Mouse (Mus musculus) thymus, postnatal 25 days (tissue): ENCODE measurements around the gene Prom2.

ENCODE experiments used
- DNase-seq: peaks from one replicate; pipeline ENCODE4 v3.0.0; 2022

The Prom2 gene

DNA sequence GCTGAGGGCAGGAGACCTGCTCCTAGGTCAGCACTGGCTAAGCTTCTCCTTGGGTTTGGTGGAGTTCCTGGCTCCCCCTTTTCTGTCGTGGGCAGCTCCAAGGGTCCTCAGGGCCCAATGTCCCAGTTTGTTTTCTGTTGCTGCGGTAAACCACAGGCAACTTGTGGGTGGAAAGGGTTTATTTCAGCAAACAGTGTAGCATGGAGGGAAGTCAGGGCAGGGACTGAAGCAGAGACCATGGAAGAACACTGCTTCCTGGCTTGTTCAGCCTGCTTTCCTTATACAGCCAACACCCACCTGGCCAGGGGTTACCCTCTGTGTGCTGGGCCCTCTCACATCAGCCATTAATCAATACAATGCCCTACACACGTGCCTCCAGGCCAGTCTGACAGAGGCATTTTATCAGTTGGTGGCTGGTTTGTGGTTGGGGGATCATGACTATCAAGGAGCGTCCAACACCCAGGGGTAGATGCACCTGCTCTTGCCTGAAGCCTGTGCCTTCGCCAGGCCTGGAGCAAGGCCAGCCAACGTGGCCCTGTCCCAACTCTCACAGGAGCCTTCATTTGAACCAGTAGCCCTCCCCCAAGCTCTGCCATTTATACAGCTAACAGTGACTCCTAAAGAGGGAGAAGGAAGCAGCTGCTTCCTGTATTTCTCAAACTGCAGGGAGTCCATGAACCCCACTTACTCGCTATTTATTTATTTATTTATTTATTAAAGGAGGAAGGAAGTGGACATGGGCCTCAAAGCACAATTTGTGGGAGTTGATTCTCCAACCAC, 17.1 kb downstream of the Prom2 start:
- no peak for DNase-seq

DNA sequence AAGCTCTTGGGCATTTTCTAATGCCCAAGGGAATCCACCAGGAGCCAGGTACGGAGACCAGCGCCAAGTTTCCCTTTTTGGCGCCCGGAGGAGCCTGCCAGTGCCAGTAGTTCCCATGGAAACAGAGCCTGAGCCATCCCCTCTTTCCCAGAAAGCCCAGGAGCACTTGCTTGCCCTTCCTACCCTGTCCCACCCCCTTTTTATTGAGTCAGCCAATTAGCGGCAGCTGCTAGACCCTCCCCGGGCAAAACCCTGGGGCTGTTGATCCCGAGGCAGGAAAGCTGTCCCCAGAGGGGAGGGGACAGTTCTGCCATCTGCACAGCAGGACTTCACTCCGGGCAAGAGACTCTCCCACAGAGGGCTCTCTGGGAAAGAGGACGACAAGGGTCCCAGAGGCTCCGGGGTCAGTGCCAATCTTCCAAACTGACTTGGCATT, 19.2 kb downstream of the Prom2 start, which contains the start of gene Kcnip3:
TSS of gene Kcnip3 (minus strand) at position 89 of the 436 bp plus-strand sequence.
- no peak for DNase-seq

DNA sequence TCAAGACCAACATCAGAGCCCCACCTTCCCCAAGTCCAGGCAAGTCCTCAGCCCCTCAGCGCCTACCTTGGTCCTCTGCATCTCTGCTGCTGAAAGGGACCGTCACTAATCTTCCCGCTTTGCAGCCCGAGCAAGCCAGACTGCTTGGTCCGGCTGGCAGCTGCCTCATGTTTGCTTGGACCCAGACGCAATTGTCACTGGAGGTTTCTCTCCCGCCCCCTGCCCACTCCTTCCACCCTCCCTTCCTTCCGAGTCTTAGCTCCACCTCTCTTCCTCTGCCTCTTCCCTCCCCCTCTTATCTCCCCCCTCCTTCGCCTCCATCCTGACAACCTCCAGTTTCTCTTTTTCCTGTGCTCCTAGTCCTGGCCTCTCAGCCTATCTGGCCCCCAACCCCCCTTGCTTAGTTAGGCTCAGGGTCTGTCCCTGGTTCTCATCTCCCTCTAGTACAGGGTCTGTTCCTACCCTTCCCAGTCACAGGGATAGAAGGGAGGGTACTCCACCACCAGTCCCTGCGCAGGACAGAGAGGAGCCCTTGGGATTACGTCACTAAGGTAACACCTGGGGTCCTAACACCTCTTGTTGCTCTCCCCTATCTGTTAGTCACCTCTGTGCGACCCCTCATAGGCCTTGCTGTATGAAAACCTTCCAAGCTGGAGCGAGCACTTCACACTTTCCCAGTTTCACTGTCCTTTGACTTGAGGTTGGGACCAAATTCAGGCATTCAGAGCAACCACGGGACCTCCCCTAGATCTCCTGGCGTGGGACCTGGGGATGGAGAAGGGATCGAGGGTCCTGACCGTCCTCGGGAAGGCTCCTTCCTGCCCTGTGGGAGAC, 19.9 kb downstream of the Prom2 start:
- DNase-seq: no peak

DNA sequence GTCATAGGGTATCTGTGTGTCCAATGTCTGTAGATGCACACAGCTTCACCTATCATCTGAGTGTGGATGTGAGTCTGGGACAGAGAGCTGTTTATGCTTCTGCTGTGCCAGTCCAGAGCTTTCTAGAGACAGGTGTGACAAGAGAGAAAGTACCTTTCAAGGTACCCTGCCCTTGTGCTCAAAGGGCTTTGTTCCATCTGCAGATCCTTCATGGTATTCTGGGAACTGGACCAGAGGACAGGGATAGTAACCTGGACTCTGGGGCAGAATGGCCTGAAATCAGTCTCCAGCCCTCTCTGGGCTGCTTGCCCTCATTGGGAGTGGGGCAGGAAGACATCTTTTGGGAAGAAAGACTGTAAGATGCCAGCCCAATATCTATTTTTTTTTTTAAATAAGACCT, 21.1 kb downstream of the Prom2 start:
- DNase-seq: no peak

DNA sequence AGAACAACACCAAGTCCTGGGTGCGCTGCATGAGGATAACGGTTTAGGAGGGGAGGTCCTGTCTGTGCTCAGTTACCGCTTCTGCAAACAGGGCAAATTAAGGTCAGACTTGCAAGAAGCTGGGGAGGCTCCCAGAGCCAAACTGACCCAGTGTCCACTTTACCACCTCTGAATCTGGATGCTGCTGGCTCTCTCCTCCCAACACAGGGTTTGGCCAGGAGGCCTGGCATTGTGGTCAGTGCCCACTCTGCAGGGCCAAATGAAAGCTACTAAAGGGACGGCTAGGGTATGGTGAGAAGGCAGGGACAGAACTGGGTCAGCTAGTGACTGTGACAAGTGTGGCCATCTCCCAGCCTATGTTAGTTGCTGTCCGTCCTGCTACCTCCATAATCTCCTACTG, 22.0 kb downstream of the Prom2 start:
- DNase-seq: no peak

DNA sequence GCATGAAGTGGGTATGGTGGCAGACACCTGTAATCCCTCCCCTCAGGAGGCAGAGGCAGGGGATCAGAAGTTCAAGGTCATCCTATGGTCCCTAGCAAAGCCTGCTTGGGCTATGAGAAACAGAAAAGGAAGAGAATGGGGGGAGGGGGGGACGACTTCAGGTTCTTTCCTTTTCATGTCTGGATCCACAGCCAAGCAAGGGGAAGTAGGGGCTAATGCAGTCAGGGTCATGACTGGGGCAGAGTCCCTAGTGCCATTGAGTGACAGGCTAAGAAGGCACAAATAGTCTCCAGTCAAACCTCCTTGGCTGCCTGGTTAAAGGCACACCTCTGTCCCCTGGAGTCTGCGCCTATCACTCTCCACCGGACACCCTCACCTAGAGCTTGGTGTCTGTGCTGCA, 22.4 kb downstream of the Prom2 start:
- no peak for DNase-seq

DNA sequence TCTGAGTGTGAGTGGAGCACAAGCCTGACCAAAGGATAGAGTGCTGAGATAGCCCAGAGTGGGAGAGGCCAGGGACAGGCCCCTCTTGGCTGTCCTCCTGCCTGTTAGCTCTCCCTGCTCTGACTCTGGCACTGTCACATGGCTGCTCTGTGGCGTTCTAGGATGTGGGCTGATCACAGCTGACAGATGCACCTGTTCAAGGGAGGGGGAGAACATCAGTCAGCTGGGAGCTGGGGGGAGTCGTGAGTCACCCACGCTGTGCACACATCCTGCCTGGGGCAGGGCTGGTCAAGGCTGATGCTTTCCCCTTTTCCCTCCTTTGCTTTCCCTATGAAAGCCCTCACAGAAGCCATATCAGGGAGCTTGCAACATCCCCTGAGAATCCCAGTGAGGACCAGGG, 23.0 kb downstream of the Prom2 start:
- peak; percentile 69 for DNase-seq

DNA sequence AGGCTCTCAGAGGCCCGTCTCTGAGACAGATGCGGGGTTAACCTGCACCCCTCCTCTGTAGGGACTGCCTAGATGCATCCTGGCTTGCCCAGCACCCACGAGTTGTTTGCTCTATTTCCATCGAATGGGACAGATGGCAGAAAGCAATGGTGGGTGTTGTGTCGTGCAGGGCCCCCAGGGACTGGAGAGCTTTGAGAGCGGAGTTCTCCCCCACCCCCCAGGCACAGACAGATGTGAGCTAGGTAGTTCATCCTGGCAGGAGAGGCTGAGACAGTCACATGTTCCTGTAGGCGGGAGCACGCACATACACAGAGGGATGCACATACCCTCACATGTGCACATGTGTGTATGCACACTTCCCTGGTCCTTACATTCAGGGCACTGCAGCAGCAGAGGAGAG, 24.2 kb downstream of the Prom2 start:
- peak; percentile 21 for DNase-seq

DNA sequence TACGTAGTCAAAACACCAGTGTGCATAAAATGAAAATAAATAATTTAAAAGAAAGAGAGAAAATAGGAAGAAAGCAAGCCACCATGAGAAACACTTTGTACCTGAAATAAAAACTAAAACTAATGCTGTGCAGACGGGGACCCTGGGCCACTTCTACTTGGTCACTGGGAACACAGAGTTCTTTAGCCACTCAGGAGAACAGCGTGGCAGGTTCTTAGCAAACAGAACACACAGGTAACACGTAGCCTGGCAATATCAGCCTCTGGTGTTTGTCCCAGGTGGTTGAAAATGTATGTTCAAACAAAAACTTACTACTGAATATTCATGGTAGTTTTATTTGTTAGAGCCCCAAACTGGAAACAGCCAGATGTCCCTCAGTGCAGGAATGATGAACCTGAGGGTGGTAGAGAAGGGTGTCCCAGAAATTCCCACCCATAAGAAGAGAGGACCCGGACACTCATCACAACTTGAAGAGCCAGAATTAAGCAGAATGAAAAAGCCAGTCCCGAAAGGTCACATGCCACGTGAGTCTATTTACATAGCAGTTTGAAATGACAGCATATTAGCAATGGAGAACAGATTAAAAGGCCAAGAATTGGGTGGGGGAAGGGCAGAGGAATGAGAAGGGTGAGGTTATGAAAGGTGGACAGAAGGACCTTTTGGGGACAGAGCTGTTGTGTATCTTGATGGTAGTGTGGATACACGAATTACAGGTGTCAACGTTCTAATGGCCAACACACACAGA, 26.7 kb downstream of the Prom2 start:
- DNase-seq: no peak

DNA sequence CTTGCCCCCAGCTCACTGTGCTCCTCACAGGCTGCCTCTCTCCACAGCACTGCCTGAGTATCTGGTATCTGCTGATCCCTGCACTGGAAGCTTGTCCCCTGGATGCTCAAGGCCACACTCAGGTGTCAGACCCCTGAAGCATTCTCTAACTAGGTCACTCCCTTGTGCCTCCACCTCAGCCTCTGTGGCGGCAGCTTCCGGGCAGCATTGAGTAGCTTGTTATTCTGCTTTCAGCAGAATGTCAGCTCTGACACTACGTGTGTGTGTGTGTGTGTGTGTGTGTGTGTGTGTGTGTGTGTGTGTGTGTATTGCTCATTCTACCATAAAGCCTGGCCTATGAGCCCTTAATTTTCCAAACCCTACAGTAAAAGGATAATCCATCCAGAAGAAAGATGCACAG, 28.0 kb downstream of the Prom2 start:
- peak; percentile 36 for DNase-seq

DNA sequence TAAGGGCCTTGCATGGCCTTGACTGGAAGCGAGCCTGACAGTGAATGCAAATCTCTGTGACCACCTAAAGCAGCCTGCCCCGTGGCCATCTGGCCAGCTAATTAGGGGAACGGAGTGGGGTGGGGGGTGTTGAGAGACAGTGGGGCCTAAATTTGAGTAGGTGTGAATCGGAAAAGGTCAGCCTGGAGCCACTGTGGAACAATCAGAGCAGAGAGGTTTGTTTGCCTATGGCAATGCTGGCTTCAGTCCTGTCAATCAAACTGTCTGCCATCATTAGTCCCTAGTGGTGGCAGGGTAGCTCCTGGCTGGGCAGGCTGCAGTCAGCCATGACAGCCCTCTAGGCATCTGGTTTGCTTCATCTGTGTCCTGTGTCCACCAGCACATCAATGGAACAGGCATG, 29.8 kb downstream of the Prom2 start:
- DNase-seq: no peak

DNA sequence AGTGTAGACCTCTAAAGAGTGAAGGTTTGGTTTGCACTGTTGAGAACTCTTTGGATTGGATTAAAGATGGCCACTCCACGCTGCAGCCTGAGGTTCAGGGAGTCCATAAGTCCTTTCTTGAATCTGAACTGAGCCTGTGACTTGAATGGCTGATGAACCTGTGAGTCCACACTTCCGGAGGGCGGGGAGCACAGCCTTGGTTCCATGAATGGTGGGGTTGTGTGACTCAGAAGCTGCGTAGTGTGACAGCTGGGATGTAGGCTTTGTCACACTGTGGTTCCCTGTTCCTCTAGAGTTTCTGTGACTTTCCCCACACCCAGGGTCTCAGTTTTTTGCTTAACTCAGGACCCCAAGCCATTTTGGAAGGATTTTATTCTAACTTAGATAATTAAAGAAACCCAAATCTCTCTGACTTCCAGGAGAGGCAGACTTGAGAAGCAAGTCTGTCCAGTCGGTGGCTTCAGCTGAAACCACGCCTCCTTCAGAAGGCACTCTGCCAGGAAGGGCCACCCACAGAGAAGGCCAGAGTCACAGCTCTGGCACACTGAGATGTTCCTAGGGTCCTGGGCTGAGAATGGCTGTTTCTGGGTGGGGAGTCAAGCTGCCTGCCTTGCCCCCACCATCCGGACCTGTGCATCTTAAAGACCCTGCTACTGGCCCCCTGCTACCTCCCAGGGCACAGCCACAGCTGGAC, 33.2 kb downstream of the Prom2 start:
- no peak for DNase-seq

DNA sequence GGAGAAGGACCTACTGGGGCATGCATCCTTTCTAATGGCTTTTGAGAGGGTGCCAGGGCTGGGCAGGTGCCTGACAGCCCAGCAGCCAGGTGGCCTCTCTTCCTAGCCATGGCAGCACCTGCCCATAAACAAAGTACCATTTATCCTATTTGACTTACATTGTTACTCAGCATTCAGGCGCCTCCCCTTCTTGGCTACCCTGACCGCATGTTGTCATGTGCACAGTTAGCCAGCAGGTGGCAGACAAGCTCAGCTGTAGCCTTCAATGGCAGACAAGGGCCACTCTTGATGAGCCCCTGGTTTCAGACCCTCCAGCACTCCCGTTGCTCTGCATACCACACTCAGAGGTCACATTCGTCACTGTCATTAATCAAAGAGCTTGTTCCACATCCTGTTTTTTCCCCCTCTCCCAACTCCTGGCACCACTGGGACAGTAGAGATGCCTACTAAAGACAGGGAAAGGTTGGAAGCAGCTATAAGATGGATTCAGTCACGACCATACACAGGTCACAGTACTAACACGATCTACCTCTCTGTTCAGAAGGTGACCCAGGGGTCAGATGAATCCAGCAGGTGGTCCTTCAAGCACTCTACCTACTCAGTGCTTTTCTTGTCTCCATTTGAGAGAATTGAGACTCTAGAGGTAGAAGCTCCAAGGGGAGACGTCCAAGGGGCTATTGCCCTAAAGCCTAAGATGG, 34.0 kb downstream of the Prom2 start:
- DNase-seq: peak; percentile 81

DNA sequence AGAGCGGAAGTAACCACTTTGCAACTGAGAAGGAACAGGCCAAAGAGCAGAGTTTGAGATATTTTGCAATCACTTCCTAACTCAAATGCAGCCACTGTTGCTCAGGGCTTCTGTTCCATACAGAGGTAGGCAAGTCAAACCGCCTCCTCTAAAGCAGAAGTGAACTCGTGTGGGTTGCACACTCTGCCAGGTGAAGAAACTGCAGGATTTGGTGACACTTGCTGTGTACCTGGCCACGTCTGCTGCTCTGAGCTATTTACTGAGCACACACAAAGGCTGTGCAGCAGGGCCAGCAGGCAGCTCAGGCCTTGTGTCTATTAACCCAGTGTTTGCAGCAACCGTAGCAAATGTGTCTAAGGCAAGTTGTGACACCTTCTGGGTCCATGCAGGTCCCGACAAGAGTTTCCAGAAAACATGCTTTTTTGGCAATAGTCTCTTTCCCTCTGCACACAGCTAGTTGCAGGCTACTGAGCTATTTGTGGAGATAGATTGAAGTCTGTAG, 35.1 kb downstream of the Prom2 start:
- no peak for DNase-seq

DNA sequence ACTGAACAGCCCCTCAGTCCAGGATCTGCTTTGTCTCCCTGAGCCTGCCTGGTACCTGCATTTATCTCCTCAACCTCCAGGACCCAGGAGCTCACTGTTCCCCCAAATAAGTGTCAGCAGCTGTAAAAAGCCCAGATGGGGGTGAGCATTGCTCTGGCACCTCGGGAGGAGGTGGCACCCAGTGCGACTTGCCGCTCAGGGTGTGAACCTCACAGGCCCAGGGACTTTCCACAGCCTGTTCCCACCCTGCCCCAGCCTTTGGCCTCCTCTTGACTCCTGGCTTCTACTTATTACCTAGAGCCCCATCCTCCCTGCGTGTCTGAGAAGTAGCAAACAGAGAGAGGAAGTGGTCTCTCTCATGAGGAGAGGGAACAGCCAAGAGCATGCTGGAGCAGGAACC, 36.1 kb downstream of the Prom2 start:
- DNase-seq: no peak

DNA sequence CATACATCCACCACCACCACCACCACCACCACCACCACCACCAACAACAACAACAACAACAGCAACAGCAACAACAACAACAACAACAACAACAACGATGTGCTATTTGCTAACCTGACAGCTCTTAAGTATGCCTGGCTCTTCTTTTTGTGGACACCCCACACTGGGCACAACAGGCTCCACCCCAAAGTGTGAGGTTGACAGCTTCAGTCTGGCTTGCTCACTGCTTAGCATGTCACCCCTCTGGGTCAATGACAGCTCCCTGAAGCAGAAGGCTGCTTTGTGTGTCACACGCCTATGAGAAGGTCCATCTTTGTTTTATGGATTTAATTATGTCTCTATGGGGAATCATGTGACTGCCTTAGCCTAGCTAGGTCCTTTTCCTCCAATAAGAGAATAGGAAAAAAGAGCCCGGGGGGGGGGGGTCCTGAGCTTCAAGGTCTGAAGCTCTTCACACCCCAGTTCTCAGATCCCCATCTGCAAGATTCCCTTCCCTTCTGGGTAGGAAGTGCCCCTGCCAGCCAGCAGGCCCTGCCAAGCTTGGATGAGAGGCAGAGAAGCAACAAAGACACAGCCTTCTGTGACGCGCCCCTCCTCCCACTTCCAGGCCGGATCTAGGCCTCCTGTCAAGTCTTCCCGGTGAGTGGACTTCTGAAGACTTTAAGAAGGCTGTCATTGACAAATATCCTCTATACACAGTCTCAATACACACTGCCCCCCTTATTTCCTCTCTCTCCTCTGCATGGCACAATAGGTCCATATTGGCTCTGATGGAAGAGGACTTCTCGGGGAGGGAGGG, 37.3 kb downstream of the Prom2 start:
- DNase-seq: no peak

DNA sequence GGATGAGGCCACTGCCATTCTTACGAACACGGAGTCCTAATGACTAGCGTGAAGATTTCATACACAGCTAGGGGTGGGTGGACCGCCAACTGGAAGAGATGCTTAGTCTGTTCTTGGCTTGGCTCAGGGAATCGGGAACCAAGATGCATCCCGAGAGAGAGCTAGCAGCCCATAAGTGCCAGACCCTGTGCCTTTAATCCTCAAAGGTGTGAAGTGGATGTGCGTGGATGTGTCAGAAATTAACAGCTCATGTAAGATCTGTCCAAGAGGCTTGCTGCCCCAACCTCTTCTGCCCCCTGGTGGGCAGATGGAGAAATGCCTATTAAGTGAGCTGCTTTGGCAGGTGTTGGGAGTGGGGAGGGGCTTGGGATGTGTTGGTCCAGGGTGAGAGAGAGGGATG, 40.2 kb downstream of the Prom2 start:
- peak; percentile 49 for DNase-seq

DNA sequence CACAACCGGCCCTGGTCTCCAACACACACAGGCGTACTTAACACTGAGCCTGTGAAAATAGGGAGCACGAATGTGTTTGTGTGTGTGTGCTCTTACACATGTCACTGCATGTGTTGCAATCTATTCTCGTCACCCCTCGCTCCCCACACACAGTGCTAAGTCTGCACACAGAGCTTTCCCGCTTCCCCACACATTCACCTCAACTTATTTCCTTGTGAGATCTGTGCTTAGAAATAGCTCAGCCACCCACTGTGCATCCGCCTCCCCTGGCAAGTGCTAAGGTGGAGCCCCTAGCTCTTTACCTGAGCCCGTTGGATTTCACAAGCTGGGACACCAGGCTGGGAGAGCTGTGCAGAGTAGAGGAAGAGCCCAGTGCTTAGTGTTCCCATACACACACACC, 42.5 kb downstream of the Prom2 start:
- no peak for DNase-seq

DNA sequence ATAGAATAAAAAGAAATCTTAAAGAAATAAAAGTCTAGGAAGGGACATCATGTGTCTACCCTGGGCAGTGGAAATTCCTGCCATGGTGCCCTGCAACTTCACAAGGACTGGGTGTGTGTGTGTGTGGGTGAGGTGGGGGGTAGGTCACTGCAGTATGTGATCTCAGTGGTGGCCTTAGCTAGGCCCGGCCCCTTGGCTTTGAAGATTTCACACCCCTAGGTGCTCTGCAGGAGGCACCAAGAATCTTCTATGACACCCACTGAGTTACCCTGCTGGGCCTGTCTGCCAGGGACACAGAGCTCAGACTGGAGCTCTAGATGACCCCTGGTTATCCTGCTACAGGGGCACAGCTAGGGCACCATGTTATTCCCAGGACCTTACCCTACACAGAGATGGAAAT, 44.9 kb downstream of the Prom2 start:
- DNase-seq: no peak

DNA sequence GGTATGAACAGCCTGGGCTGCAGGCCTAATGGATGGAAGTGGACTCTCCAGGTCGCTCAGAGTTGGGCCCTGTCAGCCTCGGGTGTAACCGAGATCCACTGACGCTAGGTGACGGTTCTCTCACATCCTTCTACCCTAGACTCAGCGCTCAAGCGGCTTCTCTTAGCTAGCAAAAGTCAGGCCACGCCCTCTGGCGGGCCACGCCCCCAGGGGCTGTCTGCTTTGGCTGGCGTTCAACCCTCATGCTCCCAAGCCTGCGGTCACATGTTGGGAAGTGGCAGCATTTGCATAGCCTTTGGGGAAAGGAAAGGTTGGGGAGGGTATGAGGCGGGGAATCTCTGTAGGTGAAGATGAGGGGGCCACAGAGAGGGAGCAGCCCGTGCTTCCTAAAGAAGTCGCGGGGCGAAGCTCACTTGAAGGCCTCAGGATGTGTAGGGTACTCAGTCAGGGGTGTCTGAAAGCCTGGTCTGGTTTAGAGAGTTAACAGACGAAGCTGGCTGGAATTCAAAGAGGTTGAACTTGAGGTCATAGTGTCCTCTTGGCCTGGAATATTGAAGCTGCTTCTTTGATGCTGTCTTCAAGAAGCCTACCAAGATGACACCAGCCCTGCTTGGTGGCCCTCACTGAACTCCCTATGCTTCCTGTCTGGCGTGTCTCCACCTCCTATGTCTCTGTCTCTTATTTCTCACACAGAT, 56.6 kb downstream of the Prom2 start:
- DNase-seq: peak; percentile 30

DNA sequence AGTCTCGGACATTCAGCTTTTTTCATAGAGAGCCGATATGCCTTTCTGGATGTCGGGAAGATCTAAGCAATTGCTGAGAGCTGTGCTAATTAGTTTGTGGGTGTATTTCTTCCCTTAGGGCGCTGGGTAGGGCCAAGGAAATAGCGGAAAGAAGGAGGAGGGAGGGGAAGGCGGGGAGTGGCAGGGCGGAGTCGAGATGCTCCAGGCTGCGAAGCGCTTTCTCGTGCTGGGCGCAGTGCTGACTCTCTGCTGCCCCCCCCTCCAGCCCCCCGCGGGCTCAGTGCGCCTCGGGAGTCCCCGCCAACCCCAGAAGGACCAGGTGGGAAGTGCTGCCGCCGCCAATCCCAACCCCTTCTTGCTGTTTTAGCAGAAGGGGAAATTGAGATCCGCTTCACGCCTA, 58.3 kb downstream of the Prom2 start:
- no peak for DNase-seq
